Mouse (Mus musculus): ENCODE results near the gene Akap10. TPM values are rescaled to one million over a fixed set of nuclear protein-coding genes. Genes with fewer than 3 reads are reported as not detected.
"Not testable (repeated sequence)": the region's sequence is repeated elsewhere in the genome, so short reads cannot be mapped to it uniquely, and the experiment has no call there.

Akap10 gene
- 14.8 and 17.7 TPM in 2 replicates for polyA plus RNA-seq (2015; fragmentation: Nextera tagmentation; extraction: Ambion mirVana)

DNA sequence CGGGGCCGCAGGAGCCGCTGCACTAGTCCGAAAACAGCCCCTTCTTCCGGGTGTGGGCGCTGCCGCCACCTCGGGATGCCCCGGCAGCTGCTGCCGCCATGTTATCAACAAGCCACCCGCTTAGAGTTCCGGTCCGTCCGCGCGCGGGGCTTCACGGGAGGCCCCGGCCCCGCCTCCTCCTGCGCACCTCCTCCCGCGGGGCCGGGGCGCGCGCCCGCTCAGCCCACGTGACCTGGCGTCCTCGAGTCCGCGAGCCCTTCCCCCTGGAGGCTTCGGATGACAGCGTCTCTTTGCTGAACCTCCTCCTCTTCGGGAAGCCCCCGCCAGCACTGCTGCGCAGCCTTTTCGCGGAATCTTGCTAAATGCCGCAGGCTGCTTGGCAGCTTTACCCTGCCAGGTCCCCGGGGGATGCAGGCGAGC, at the start of gene Akap10:
Gene Akap10, minus strand, starts transcription at position 155 of the 420 bp plus-strand sequence.
- WGBS, result under 1% methylated on average over 42 of the region's 43 CpGs

DNA sequence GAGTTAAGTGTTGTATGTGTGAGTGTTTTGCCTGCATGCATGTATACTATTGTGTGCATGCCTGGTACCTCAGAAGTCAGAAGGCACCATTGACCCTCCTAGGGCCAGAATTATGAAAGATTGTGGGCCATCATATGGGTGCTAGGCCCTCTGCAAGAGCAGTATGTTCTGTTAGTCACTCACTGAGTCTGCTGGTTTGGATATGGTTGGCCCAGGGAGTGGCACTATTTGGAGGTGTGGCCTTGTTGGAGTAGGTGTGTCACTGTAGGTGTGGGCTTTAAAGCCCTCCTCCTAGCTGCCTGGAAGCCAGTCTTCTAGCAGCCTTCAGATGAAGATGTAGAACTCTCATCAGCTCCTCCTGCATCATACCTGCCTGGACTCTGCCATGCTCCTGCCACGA, 45.7 kb upstream of the Akap10 start:
- Histone ChIP-seq H3K4me1 (no peaks in the 10 kb centered on the region), H3K27ac (no peak overlapping the region), H3K4me2 (no peak overlapping the region), H3K9ac (no peak overlapping the region), H3K27me3 (no peaks in the 10 kb centered on the region), H3K36me3 (no peaks in the 10 kb centered on the region), H3K9me3 (no peaks in the 10 kb centered on the region), H3K4me3 (no peak overlapping the region)
- no peak for ATAC-seq (ENCODE audit: borderline replicate concordance, extremely low read depth, low FRiP score, low TSS enrichment)
- WGBS, result 63% methylated on average over 1 of the region's 1 CpGs

More for the DNA sequence above, at the start of gene Akap10:
- peak; percentile 96 for ATAC-seq (ENCODE audit: borderline replicate concordance, extremely low read depth, low FRiP score, low TSS enrichment)
- peaks cover 24% of the 10 kb centered on the region for H3K4me1 ChIP-seq
- H3K4me3 ChIP-seq, result peak within 1 kb of the TSS; percentile 99
- H3K9me3 ChIP-seq, result no peaks in the 10 kb centered on the region
- peak within 1 kb of the TSS; percentile 92 for H3K9ac ChIP-seq
- peak within 1 kb of the TSS; percentile 85 for H3K4me2 ChIP-seq
- H3K27ac ChIP-seq, result peak within 1 kb of the TSS; percentile 96
- H3K36me3 ChIP-seq, result no peaks in the 10 kb centered on the region
- H3K27me3 ChIP-seq, result no peaks in the 10 kb centered on the region

DNA sequence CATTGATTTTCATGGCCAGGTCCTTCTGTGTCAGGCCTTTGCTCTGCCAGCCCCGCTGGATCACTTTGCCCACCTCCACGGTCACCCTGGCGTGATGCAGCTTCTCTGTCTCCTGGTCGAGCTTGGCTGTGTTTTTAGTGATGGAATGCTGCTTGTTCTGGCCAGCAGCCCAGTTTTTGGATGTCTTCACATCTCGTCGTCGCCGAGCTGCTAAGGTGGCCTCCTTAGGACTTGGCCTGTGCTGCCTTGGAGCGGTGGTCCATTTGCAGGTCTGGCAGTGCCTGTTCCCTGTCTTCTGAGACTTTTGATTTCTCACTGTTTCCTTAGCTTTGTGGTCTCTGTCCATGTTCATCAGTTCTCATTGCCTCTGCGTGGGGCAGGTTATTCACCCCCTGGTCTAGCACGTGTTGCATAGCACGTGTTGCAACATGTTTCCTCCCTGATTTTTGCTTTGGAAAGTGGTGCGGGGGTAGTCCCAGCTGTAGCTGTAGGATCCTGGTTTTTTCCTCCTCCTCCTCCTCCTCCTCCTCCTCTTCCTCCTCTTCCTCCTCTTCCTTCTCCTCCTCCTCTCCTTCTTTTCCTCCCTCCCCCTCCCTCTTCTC, 44.2 kb upstream of the Akap10 start:
- no peak overlapping the region for H3K4me2 ChIP-seq
- WGBS, result 39% methylated on average over 13 of the region's 13 CpGs

DNA sequence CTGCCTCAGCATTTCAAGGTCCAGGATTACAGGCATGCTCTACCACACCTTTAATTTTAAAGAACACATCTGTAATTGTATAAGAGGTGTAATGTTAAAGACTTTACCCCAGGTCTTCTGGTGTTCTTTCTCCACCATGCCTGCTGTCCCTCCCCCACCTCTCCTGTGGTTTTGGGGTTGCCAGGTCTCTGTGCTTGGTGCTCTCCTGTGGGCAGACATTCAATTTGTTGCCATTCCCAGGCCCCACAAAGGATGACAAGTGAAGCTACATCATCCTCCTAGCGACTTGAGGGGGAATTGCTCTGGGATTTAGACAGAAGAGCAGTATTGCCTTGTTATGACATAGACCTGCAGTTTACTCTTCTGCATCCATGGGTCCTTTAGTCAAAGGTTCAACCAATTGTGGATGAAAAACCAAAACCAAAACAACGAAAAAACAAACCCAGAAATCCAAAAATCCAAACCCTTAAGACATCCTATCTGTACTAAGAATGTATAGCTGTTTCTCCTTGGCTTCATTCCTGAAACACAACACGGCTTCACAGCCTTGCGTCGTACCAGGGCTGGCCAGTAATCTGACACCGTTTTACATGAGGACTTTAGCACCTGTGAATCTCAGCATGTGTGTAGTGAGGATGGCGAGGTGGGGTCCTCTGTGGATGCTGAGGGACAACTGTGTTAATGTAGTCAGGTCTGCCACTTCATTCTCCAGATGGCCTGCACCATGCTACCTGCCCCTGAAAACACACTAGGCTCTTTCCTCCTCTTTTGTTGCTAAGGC, 41.6 kb upstream of the Akap10 start:
- Histone ChIP-seq H3K4me3 (no peak overlapping the region), H3K4me1 (no peaks in the 10 kb centered on the region), H3K9ac (no peak overlapping the region), H3K4me2 (no peak overlapping the region), H3K27me3 (no peaks in the 10 kb centered on the region), H3K36me3 (no peaks in the 10 kb centered on the region), H3K27ac (no peak overlapping the region), H3K9me3 (no peaks in the 10 kb centered on the region)
- ATAC-seq (ENCODE audit: borderline replicate concordance, extremely low read depth, low FRiP score, low TSS enrichment), result no peak
- WGBS, result 35% methylated on average over 7 of the region's 7 CpGs

More for the DNA sequence above, 44.2 kb upstream of the Akap10 start:
- Histone ChIP-seq H3K9ac (no peak overlapping the region), H3K36me3 (no peaks in the 10 kb centered on the region), H3K4me1 (no peaks in the 10 kb centered on the region), H3K27me3 (no peaks in the 10 kb centered on the region), H3K4me3 (no peak overlapping the region), H3K9me3 (no peaks in the 10 kb centered on the region), H3K27ac (no peak overlapping the region)
- no peak for ATAC-seq (ENCODE audit: borderline replicate concordance, extremely low read depth, low FRiP score, low TSS enrichment)

DNA sequence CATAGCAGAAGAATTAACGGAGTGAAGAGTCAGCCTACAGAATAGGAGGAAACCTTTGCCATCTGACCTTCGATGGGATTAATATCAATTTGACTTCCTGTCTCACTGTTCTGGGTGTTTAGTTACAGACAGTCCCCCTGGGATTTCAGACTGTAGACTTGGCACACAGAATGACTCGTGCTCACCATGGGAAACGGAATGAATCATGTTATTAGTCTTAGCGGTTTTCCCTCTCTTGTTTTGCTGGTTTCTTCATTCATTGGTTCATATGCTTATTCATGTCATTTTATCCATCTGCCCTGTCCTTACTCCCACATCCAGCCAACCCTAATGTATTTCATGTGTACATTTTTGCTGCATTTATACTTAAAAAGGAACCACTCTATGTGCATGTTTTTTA, 40.8 kb upstream of the Akap10 start:
- Histone ChIP-seq H3K36me3 (no peaks in the 10 kb centered on the region), H3K27ac (no peak overlapping the region), H3K4me1 (no peaks in the 10 kb centered on the region), H3K9ac (no peak overlapping the region), H3K4me3 (no peak overlapping the region), H3K9me3 (no peaks in the 10 kb centered on the region), H3K4me2 (no peak overlapping the region), H3K27me3 (no peaks in the 10 kb centered on the region)
- no peak for ATAC-seq (ENCODE audit: borderline replicate concordance, extremely low read depth, low FRiP score, low TSS enrichment)
- 36% methylated on average over 5 of the region's 5 CpGs for WGBS

DNA sequence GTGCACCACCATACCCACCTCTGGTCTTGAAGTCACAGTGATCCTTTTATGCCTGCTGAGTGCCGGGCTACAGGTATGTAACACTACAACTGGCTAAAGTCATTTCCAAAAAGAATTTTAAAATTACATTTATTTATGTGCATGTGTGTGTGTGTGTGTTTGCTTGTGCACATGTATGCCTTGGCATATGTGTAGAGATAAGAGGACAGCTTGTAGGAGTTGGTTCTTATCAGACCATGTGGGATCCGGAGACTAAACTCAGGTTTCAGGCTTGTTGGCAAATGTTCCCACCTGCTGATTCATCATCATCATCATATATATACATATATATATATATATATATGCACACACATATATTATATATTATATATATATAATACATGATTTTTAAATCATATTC, 38.8 kb upstream of the Akap10 start:
- H3K4me3 ChIP-seq, result no peak overlapping the region
- no peak overlapping the region for H3K4me2 ChIP-seq
- no peaks in the 10 kb centered on the region for H3K27me3 ChIP-seq
- H3K36me3 ChIP-seq, result no peaks in the 10 kb centered on the region
- H3K4me1 ChIP-seq, result no peaks in the 10 kb centered on the region
- no peaks in the 10 kb centered on the region for H3K9me3 ChIP-seq
- ATAC-seq (ENCODE audit: borderline replicate concordance, extremely low read depth, low FRiP score, low TSS enrichment), result no peak
- H3K9ac ChIP-seq, result no peak overlapping the region
- no peak overlapping the region for H3K27ac ChIP-seq
- 82% methylated on average over 2 of the region's 2 CpGs for WGBS

DNA sequence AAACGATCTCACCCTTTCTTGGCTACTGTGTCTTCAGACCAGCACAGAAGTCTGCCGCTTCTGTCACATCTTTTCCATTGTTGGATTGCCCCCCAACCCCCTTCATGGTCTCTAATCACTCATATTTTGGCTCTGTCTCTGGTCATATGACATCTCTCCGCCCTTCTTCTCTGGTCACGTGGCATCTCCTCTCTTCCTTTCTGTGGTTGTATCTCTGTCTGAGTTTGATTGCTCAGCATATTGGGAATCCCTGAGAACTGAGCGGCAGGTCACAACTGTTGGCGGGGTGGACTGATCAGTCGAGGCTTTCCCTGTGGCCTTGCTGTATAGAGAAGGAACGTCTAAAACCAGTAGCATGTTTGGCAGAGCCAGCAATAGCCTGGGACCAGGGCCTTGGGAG, 37.0 kb upstream of the Akap10 start:
- H3K9ac ChIP-seq, result no peak overlapping the region
- H3K4me1 ChIP-seq, result no peaks in the 10 kb centered on the region
- ATAC-seq (ENCODE audit: borderline replicate concordance, extremely low read depth, low FRiP score, low TSS enrichment), result no peak
- no peaks in the 10 kb centered on the region for H3K27me3 ChIP-seq
- whole genome bisulfite sequencing, result 82% methylated on average over 8 of the region's 8 CpGs
- H3K4me2 ChIP-seq, result no peak overlapping the region
- no peaks in the 10 kb centered on the region for H3K9me3 ChIP-seq
- no peaks in the 10 kb centered on the region for H3K36me3 ChIP-seq
- H3K27ac ChIP-seq, result no peak overlapping the region
- H3K4me3 ChIP-seq, result no peak overlapping the region

DNA sequence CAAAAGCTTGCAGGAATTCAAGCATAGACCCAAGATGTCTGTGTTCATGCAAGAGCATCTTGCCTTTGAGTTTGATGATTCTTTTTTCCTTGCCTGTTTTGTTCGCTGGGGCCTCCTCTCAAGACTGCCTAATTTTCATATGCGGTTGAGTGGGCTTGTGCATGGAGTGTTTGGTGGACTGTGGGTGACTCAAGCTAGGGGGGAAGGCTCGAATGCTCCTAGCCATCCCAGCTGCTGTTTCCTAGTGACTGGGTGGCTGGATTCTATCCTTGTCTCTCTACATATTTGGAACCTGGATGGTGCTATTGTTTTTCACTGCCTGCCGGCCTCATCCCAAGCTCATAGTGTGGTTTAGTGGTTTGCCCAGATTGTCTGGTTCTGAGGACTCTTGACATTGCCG, 34.6 kb upstream of the Akap10 start:
- Histone ChIP-seq H3K27ac (no peak overlapping the region), H3K36me3 (no peaks in the 10 kb centered on the region), H3K4me1 (no peaks in the 10 kb centered on the region), H3K4me2 (no peak overlapping the region), H3K4me3 (no peak overlapping the region), H3K9ac (no peak overlapping the region), H3K9me3 (no peaks in the 10 kb centered on the region), H3K27me3 (no peaks in the 10 kb centered on the region)
- no peak for ATAC-seq (ENCODE audit: borderline replicate concordance, extremely low read depth, low FRiP score, low TSS enrichment)
- 80% methylated on average over 5 of the region's 5 CpGs for WGBS

DNA sequence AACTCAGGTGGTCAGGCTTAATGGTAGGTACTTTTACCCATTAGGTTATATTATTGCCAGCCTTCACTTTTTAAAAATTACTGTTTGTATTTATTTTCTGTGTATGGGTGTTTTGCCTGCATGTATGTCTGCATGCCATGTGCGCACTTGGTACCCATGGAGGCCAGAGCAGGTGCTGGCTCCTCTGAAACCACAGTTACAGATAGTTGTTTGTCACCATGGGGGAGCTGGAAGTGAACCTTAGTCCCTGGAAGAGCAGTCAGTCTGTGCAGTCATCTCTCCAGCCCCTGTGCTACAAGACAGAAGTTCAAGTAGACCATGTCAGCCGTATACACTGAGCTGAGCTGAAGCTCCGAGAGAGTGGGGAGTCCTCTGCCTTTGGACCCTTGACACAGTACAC, 33.1 kb upstream of the Akap10 start:
- WGBS, result 64% methylated on average over 3 of the region's 3 CpGs
- no peaks in the 10 kb centered on the region for H3K36me3 ChIP-seq
- no peaks in the 10 kb centered on the region for H3K4me1 ChIP-seq
- H3K9me3 ChIP-seq, result no peaks in the 10 kb centered on the region
- no peak overlapping the region for H3K9ac ChIP-seq
- H3K27ac ChIP-seq, result no peak overlapping the region
- no peak overlapping the region for H3K4me2 ChIP-seq
- peaks cover 8% of the 10 kb centered on the region for H3K27me3 ChIP-seq
- no peak overlapping the region for H3K4me3 ChIP-seq
- ATAC-seq (ENCODE audit: borderline replicate concordance, extremely low read depth, low FRiP score, low TSS enrichment), result no peak

DNA sequence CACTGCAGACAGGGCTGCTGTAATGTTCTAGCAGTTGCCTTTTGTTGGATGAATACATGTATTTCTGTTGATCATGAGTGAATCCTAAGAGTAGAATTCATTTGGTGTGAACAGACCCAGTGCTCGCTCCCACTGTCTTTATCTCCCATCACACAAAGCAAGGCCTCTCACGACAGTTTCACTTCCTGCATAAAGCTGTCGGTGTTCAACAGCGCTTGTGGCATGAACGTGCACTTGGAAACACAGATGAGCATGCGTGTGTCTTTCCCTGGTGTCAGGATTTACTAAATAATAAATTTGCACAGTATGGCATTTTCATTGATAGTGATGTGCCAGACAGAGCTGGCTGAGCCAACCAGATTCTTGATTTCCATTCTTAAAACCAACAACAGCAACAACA, 32.6 kb upstream of the Akap10 start:
- WGBS, result 43% methylated on average over 6 of the region's 6 CpGs
- Histone ChIP-seq H3K27ac (no peak overlapping the region), H3K36me3 (no peaks in the 10 kb centered on the region), H3K9me3 (no peaks in the 10 kb centered on the region), H3K27me3 (peaks cover 13% of the 10 kb centered on the region), H3K4me3 (no peak overlapping the region), H3K4me1 (no peaks in the 10 kb centered on the region), H3K4me2 (no peak overlapping the region), H3K9ac (no peak overlapping the region)
- ATAC-seq (ENCODE audit: borderline replicate concordance, extremely low read depth, low FRiP score, low TSS enrichment), result no peak

DNA sequence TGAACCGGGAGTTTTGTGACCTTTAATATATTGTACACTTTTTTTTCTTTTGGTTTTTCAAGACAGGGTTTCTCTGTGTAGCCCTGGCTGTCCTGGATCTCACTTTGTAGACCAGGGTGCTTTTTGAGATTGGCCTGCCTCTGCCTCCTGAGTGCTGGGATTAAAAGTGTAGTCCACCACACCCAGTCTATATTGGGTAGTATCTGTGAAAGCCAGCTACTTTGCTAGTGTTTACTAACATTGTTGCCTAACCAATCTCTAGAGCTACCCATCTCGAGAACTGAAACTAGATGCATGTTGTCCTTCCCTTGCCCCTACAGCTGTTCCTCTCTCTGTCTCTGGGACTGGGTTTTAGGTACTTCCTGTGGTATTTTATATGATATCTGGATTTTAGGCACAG, 30.0 kb upstream of the Akap10 start:
- Histone ChIP-seq H3K4me3 (no peak overlapping the region), H3K4me1 (peaks cover 9% of the 10 kb centered on the region), H3K4me2 (no peak overlapping the region), H3K27ac (no peak overlapping the region), H3K36me3 (no peaks in the 10 kb centered on the region), H3K27me3 (peaks cover 24% of the 10 kb centered on the region), H3K9ac (no peak overlapping the region), H3K9me3 (no peaks in the 10 kb centered on the region)
- no peak for ATAC-seq (ENCODE audit: borderline replicate concordance, extremely low read depth, low FRiP score, low TSS enrichment)
- 71% methylated on average over 2 of the region's 2 CpGs for WGBS

DNA sequence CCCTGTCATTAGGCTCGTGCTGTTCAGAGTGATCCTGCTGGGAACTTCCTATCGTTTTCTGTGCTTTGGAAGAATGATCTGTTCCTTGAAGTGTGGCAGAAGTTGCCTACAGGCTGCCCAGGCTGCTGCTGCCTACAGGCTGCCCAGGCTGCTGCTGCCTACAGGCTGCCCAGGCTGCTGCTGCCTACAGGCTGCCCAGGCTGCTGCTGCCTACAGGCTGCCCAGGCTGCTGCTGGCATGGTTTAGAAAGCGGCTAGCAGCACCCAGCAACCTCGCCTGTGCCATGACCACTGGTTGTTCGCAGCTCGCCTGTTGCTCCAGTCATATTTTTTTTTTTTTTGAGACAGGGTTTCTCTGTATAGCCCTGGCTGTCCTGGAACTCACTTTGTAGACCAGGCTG, 28.7 kb upstream of the Akap10 start:
- H3K9me3 ChIP-seq; H3K27ac ChIP-seq; H3K4me2 ChIP-seq; H3K36me3 ChIP-seq; H3K4me3 ChIP-seq; ATAC-seq (ENCODE audit: borderline replicate concordance, extremely low read depth, low FRiP score, low TSS enrichment); H3K9ac ChIP-seq; H3K4me1 ChIP-seq: not testable (repeated sequence)
- WGBS, result 61% methylated on average over 6 of the region's 6 CpGs
- H3K27me3 ChIP-seq, result peaks cover 24% of the 10 kb centered on the region

Data from lung, embryonic 15.5 days (tissue).